Mouse (Mus musculus): Measurements from ENCODE around the gene Pde1c. TPM values are rescaled to one million over a fixed set of nuclear protein-coding genes. Genes with fewer than 3 reads are reported as not detected.
A peak's percentile ranks its signal among the peaks of the same experiment; 100 is the strongest.

The Pde1c gene
- polyA plus RNA-seq, 1 experiment: 3.1 TPM

GRCm38 (mm10) chr6:56373046-56373751 lies 195.7 kb downstream of the Pde1c start:
- no peak for TF ChIP-seq CTCF (IDR thresholded peaks at IDR 0.05; ENCODE audit: extremely low read depth, insufficient read depth, low read length)
- no peak overlapping the region for H3K27ac ChIP-seq (ENCODE audit: insufficient read depth, low read length)

GRCm38 (mm10) chr6:56369462-56369861 lies 199.4 kb downstream of the Pde1c start:
- no peak overlapping the region for H3K27ac ChIP-seq (ENCODE audit: insufficient read depth, low read length)

More at GRCm38 (mm10) chr6:56373046-56373751, 195.7 kb downstream of the Pde1c start:
- no peak overlapping the region for H3K4me3 ChIP-seq (ENCODE audit: insufficient read depth, low read length)
- no peaks in the 10 kb centered on the region for H3K4me1 ChIP-seq (ENCODE audit: control insufficient read depth, insufficient read depth, low read length)

GRCm38 (mm10) chr6:56368116-56368515 lies 200.8 kb downstream of the Pde1c start:
- TF ChIP-seq CTCF (IDR thresholded peaks at IDR 0.05; ENCODE audit: extremely low read depth, insufficient read depth, low read length) (no peak), POLR2A (IDR thresholded peaks at IDR 0.05; ENCODE audit: extremely low read depth, insufficient read depth, low read length) (no peak)

More at GRCm38 (mm10) chr6:56369462-56369861, 199.4 kb downstream of the Pde1c start:
- Histone ChIP-seq H3K4me1 (ENCODE audit: control insufficient read depth, insufficient read depth, low read length) (no peaks in the 10 kb centered on the region), H3K4me3 (ENCODE audit: insufficient read depth, low read length) (no peak overlapping the region)
- TF ChIP-seq CTCF (IDR thresholded peaks at IDR 0.05; ENCODE audit: extremely low read depth, insufficient read depth, low read length): no peak
- TF ChIP-seq POLR2A (IDR thresholded peaks at IDR 0.05; ENCODE audit: extremely low read depth, insufficient read depth, low read length): no peak

GRCm38 (mm10) chr6:56367257-56367656 lies 201.6 kb downstream of the Pde1c start:
- Histone ChIP-seq H3K27ac (ENCODE audit: insufficient read depth, low read length) (no peak overlapping the region), H3K4me3 (ENCODE audit: insufficient read depth, low read length) (no peak overlapping the region), H3K4me1 (ENCODE audit: control insufficient read depth, insufficient read depth, low read length) (no peaks in the 10 kb centered on the region)
- TF ChIP-seq POLR2A (IDR thresholded peaks at IDR 0.05; ENCODE audit: extremely low read depth, insufficient read depth, low read length) (no peak), CTCF (IDR thresholded peaks at IDR 0.05; ENCODE audit: extremely low read depth, insufficient read depth, low read length) (no peak)

More at GRCm38 (mm10) chr6:56368116-56368515, 200.8 kb downstream of the Pde1c start:
- Histone ChIP-seq H3K27ac (ENCODE audit: insufficient read depth, low read length) (no peak overlapping the region), H3K4me1 (ENCODE audit: control insufficient read depth, insufficient read depth, low read length) (no peaks in the 10 kb centered on the region), H3K4me3 (ENCODE audit: insufficient read depth, low read length) (no peak overlapping the region)

- peaks cover 2% of the 10 kb centered on the region; the same call in 1 of the 2 replicates for H3K4me1 ChIP-seq (ENCODE audit: control insufficient read depth, insufficient read depth, low read length)
- no peak for TF ChIP-seq CTCF (IDR thresholded peaks at IDR 0.05; ENCODE audit: extremely low read depth, insufficient read depth, low read length)
- no peak for TF ChIP-seq POLR2A (IDR thresholded peaks at IDR 0.05; ENCODE audit: extremely low read depth, insufficient read depth, low read length)
- H3K27ac ChIP-seq (ENCODE audit: insufficient read depth, low read length): no peak overlapping the region
- peak overlapping the region; percentile 46; the same call in 1 of the 2 replicates for H3K4me3 ChIP-seq (ENCODE audit: insufficient read depth, low read length)
These were observed 206.3 kb downstream of the Pde1c start for GRCm38 (mm10) chr6:56362650-56363049.

DNA sequence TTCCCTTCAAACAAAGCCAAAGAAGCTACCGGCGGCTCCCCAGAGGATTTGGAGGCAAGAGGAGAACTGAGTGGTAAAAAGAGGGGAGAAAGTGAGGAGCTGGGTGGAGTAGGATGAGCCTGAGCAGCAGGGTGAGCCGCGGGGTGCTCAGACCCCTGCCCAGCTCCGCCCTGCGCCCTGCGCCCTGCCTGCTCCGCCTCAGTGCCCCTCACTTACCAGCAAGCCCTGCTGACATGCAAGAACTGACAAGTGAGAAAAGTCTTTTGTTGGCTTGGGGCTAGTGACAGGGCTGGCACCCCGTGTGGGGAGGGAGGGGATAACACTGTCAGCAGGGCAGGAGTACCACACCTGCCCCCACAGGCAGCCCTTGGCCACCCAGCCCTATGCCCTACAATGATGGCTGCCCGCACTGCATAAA lies 206.8 kb downstream of the Pde1c start:
- H3K4me1 ChIP-seq (ENCODE audit: control insufficient read depth, insufficient read depth, low read length): peaks cover 2% of the 10 kb centered on the region; the same call in 1 of the 2 replicates
- TF ChIP-seq CTCF (IDR thresholded peaks at IDR 0.05; ENCODE audit: extremely low read depth, insufficient read depth, low read length) (no peak), POLR2A (IDR thresholded peaks at IDR 0.05; ENCODE audit: extremely low read depth, insufficient read depth, low read length) (no peak)
- no peak overlapping the region for H3K27ac ChIP-seq (ENCODE audit: insufficient read depth, low read length)
- H3K4me3 ChIP-seq (ENCODE audit: insufficient read depth, low read length): peak overlapping the region; percentile 46

DNA sequence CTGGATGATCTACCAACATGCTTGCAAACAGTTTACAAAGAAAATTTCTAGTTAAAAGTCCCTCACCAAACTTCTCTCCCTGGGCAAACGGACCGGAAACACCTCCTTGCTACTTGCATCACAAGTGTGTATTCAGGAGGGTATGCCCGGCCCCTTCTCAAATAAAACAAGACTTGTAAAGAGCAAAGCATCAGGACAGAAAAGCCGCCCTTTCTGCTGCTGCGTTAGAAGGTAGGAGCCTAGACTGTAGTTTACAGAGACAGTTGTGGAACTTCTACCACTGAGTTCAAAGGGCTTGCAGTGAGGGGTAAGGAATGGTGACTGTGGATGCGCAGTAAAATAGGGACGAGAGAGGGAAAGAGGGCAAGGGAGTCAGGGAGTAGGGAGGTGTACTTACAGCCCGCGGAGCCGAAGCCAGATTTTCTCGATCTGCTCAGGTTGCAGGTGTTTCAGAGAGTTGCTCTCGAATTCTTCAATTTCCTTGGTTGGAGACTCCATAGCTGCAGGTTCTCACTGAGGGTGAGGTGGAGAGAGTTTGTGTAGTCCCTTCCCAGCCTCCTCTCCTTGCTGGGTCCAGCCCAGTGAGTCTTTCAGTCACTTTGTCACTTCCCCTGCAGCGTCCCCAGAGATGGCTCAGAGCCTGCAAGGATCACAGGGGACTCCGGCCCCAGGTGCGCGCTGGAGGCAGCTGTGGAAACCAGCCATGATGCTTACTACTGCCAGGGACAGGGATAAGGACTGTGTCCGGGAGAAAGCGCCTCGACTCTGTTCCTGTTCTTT lies 207.4 kb downstream of the Pde1c start:
- H3K4me3 ChIP-seq (ENCODE audit: insufficient read depth, low read length): peak overlapping the region; percentile 46
- H3K27ac ChIP-seq (ENCODE audit: insufficient read depth, low read length): no peak overlapping the region
- TF ChIP-seq CTCF (IDR thresholded peaks at IDR 0.05; ENCODE audit: extremely low read depth, insufficient read depth, low read length) (no peak), POLR2A (IDR thresholded peaks at IDR 0.05; ENCODE audit: extremely low read depth, insufficient read depth, low read length) (no peak)
- H3K4me1 ChIP-seq (ENCODE audit: control insufficient read depth, insufficient read depth, low read length): peaks cover 2% of the 10 kb centered on the region; the same call in 1 of the 2 replicates

GRCm38 (mm10) chr6:56360086-56360485 lies 208.8 kb downstream of the Pde1c start:
- TF ChIP-seq CTCF (IDR thresholded peaks at IDR 0.05; ENCODE audit: extremely low read depth, insufficient read depth, low read length) (no peak), POLR2A (IDR thresholded peaks at IDR 0.05; ENCODE audit: extremely low read depth, insufficient read depth, low read length) (no peak)

DNA sequence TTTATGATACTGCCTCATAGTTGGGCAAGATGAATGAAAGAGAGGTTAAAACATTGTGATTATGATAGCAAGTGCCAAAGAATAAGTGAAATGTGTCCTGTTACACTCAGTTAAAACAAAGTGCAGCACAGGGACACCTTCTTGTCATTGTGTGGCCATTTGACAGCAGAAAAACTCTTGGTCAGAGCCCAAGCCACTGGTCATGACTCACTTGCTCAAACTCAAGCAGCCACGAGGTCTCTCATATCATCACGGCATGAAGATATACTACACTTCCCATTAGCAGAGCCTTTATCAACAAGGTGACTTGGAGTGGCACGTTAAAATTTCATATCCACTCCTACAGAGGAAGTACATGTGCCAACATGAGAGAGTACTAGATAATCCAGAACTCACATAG lies 209.8 kb downstream of the Pde1c start:
- TF ChIP-seq CTCF (IDR thresholded peaks at IDR 0.05; ENCODE audit: extremely low read depth, insufficient read depth, low read length): no peak
- TF ChIP-seq POLR2A (IDR thresholded peaks at IDR 0.05; ENCODE audit: extremely low read depth, insufficient read depth, low read length): no peak
- Histone ChIP-seq H3K4me3 (ENCODE audit: insufficient read depth, low read length) (no peak overlapping the region), H3K4me1 (ENCODE audit: control insufficient read depth, insufficient read depth, low read length) (peaks cover 2% of the 10 kb centered on the region; the same call in 1 of the 2 replicates), H3K27ac (ENCODE audit: insufficient read depth, low read length) (no peak overlapping the region)

More at GRCm38 (mm10) chr6:56360086-56360485, 208.8 kb downstream of the Pde1c start:
- Histone ChIP-seq H3K4me1 (ENCODE audit: control insufficient read depth, insufficient read depth, low read length) (peaks cover 2% of the 10 kb centered on the region; the same call in 1 of the 2 replicates), H3K27ac (ENCODE audit: insufficient read depth, low read length) (no peak overlapping the region), H3K4me3 (ENCODE audit: insufficient read depth, low read length) (no peak overlapping the region)

Measured in cortical plate, adult 2 months (tissue).